Mouse (Mus musculus): ENCODE data around the gene Safb2. TPM values are rescaled to one million over a fixed set of nuclear protein-coding genes. Genes with fewer than 3 reads are reported as not detected.
A peak's percentile ranks its signal among the peaks of the same experiment; 100 is the strongest.

Gene Safb2
- polyA plus RNA-seq, 1 experiment: 99.5 TPM

DNA sequence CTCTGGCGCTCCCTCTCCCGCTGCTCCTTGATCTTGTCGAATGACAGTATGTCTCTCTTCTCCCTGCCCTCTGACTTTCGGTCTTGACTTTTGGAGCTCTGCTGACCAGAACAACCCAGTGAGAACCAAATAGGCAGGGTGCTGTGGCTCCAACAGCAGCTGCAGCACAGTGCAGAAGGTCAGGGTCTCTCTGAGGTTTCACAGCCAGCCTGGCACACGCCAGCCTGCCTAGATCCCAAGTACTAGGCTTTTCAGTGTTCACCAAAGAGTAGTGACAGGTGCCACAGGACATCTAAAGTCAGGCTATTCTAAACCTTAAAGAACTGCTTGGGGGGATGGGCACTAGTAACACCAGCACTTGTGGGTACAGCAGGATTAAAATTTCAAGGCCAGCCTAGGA, 17.5 kb downstream of the Safb2 start:
- 93% methylated on average over 5 of the region's 5 CpGs for WGBS
- Histone ChIP-seq H3K4me1 (ENCODE audit: control insufficient read depth, insufficient read depth, low read length) (no peaks in the 10 kb centered on the region), H3K4me3 (replicated peaks; ENCODE audit: extremely low read depth, low read depth, low read length) (no peak overlapping the region)
- no peak for DNase-seq
- no peak for TF ChIP-seq CTCF (IDR thresholded peaks at IDR 0.05; ENCODE audit: insufficient read depth, low read length)

DNA sequence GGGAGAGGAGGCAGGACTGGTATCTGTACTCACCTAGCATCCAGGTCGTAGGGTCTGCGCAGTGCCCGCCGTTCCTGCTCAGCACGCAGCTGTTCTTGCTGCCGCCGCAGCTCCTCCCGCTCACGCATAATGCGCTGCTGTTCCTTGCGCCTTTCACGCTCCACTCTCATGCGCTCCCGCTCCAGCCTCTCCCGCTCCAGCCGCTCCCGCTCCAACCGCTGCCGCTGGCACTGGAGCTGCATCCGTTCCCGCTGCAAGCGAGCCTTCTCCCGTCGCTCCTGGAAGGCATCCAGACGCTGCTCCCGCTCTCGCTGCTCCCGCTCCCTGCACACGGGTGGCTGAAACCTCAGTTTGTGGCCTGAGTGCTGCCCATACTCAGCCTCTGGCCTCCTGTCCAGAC, 18.1 kb downstream of the Safb2 start:
- TF ChIP-seq POLR2A (IDR thresholded peaks at IDR 0.05; ENCODE audit: borderline replicate concordance, extremely low read depth, low read depth, low read length) (no peak), CTCF (IDR thresholded peaks at IDR 0.05; ENCODE audit: insufficient read depth, low read length) (no peak)
- Histone ChIP-seq H3K4me3 (replicated peaks; ENCODE audit: extremely low read depth, low read depth, low read length) (no peak overlapping the region), H3K4me1 (ENCODE audit: control insufficient read depth, insufficient read depth, low read length) (no peaks in the 10 kb centered on the region)
- 90% methylated on average over 29 of the region's 29 CpGs for WGBS
- DNase-seq: no peak

DNA sequence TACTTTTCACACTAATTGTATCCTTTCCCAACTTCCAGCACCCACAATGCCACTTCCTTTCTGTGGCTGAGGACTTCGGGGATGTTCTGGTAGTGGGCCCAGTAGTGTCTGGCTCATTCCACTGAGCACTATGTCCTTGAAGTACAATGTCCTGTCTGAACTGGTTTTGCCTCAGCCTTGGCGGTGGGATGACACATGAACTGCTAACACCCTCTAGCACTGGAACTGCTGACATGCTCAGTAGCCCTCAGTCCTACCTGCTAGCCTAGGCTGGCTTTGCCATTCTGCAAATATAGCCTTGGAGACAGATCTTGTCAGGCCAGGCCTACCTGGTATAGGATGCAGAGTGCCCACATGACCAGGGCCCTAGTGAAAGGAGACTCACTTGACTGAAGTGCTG, 22.5 kb downstream of the Safb2 start:
- DNase-seq: no peak
- TF ChIP-seq POLR2A (IDR thresholded peaks at IDR 0.05; ENCODE audit: borderline replicate concordance, extremely low read depth, low read depth, low read length): no peak
- no peak for TF ChIP-seq CTCF (IDR thresholded peaks at IDR 0.05; ENCODE audit: insufficient read depth, low read length)
- Histone ChIP-seq H3K4me3 (replicated peaks; ENCODE audit: extremely low read depth, low read depth, low read length) (no peak overlapping the region), H3K4me1 (ENCODE audit: control insufficient read depth, insufficient read depth, low read length) (no peaks in the 10 kb centered on the region)
- WGBS: 74% methylated on average over 2 of the region's 2 CpGs

DNA sequence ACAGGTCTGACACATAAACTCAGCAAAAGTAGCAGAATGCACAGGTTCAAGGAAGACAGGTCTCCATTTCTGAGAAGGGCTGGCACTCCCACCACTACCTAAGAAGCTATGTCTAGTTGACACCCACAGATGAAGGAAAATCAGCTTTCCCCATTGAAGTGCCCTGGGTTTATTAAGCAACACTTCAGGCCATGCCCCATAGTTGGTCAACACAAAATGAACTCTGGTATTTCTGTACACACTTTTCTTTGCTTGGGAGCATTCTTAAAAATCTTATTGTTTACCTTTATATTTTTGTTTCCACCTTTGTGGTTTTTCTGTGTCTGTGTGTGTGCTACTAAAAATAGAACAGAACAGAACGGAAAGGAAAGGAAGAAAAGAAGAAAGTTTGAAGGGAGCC, 24.3 kb downstream of the Safb2 start:
- H3K4me1 ChIP-seq (ENCODE audit: control insufficient read depth, insufficient read depth, low read length): no peaks in the 10 kb centered on the region
- TF ChIP-seq POLR2A (IDR thresholded peaks at IDR 0.05; ENCODE audit: borderline replicate concordance, extremely low read depth, low read depth, low read length) (no peak), CTCF (IDR thresholded peaks at IDR 0.05; ENCODE audit: insufficient read depth, low read length) (no peak)
- 13% methylated on average over 1 of the region's 1 CpGs for WGBS
- DNase-seq: no peak
- no peak overlapping the region for H3K4me3 ChIP-seq (replicated peaks; ENCODE audit: extremely low read depth, low read depth, low read length)

DNA sequence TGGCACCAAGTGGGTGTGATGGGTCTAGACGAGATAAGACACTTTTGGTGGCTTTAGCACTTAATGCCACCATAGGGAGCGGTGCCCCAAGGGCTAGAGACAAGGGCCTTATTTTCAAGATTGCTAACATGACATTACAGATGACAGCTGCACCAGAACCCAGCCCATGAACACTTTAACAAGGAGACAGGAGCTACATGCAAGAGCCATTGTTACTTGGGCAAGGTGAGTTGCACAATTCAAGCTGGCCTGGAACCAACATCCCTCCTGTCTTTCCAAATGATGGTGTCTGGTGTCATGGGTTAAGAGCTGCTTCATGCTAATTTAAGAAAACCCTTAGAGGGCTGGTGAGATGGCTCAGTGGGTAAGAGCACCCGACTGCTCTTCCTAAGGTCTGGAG, 25.0 kb downstream of the Safb2 start:
- no peak for DNase-seq
- WGBS: 62% methylated on average over 3 of the region's 3 CpGs
- Histone ChIP-seq H3K4me3 (replicated peaks; ENCODE audit: extremely low read depth, low read depth, low read length) (no peak overlapping the region), H3K4me1 (ENCODE audit: control insufficient read depth, insufficient read depth, low read length) (no peaks in the 10 kb centered on the region)
- no peak for TF ChIP-seq CTCF (IDR thresholded peaks at IDR 0.05; ENCODE audit: insufficient read depth, low read length)
- no peak for TF ChIP-seq POLR2A (IDR thresholded peaks at IDR 0.05; ENCODE audit: borderline replicate concordance, extremely low read depth, low read depth, low read length)

DNA sequence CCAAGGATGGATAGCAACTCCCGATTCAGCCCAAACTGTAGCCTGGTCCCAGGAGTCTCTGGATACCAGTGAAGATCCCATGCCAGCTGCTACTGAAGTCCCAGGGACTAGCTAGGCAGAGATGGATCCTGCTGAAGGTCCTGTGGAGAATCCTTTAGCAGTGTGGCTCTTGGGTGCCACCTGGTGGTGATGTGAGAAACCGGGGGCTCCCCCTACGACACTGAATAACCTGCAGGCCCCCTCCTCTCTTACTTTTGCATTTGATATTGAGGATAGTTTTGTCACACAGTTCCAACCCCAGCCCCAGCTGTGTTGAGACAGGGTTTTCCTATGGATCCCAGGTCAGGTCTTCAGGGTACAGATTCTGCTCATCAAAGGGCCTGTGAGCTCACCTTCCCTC, 25.9 kb downstream of the Safb2 start:
- no peaks in the 10 kb centered on the region for H3K4me1 ChIP-seq (ENCODE audit: control insufficient read depth, insufficient read depth, low read length)
- WGBS: 15% methylated on average over 3 of the region's 3 CpGs
- DNase-seq: peak; percentile 55
- H3K4me3 ChIP-seq (replicated peaks; ENCODE audit: extremely low read depth, low read depth, low read length): no peak overlapping the region
- TF ChIP-seq POLR2A (IDR thresholded peaks at IDR 0.05; ENCODE audit: borderline replicate concordance, extremely low read depth, low read depth, low read length): no peak
- peak; percentile 75 for TF ChIP-seq CTCF (IDR thresholded peaks at IDR 0.05; ENCODE audit: insufficient read depth, low read length)

DNA sequence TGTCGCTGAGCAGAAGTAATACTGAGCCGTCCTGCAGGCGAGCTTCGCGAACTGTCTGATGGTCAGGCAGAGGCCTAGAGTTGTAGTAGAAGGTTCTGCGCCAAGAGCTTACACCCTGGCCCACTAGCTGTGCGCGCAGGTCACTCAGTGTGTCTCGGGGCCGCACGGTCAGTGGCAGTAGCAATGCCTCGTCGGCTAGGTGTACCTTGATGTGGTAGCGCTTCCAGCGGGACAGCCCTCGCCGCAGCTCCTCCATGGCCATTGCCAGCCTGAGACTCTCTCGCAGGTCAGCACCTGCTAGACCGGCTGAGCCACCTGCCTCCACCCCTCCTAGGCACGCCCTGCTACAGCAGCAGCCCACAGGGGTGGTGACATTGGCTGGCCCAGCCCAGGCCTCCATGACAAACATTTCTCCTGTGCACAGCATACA, 30.2 kb downstream of the Safb2 start, which contains the start of gene Gm20219:
Gm20219 (minus strand) TSS at position 266 of the 430 bp plus-strand sequence.
- WGBS: 65% methylated on average over 20 of the region's 20 CpGs
- DNase-seq: peak; percentile 67
- TF ChIP-seq CTCF (IDR thresholded peaks at IDR 0.05; ENCODE audit: insufficient read depth, low read length) (no peak), POLR2A (IDR thresholded peaks at IDR 0.05; ENCODE audit: borderline replicate concordance, extremely low read depth, low read depth, low read length) (peak; percentile 59; the same call in 1 of the 2 replicates)
- Histone ChIP-seq H3K4me1 (ENCODE audit: control insufficient read depth, insufficient read depth, low read length) (no peaks in the 10 kb centered on the region), H3K4me3 (replicated peaks; ENCODE audit: extremely low read depth, low read depth, low read length) (peak within 1 kb of the TSS; percentile 40)

DNA sequence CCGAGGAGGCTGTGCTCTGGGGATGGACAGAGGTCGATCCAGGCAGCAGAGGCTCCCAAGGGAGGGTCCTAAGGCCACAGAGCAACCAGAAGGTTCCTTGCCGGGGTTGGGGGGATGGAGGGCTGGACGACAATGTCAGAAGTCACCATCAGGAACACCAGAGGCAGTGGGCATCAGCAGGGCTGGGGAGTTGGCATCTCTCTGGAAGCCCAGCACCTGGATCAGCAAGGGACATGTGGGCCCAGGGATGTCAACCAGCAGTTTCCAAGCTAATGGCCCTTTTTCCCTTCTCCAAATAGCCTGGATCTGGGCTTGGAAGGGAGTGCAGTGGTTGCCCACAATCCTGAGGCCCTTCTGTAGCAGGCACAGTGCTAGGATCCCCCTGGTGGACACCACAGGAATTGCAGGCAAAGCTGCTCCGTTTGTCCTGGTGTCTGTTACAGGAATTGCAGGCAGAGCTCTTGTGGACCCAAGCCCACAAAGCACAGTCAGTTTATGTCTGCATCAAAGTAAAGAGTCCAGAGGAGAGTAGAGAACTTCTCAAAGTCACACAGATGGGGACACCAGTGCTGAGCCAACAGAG, 31.5 kb downstream of the Safb2 start:
- H3K4me1 ChIP-seq (ENCODE audit: control insufficient read depth, insufficient read depth, low read length): no peaks in the 10 kb centered on the region
- H3K4me3 ChIP-seq (replicated peaks; ENCODE audit: extremely low read depth, low read depth, low read length): no peak overlapping the region
- WGBS: 59% methylated on average over 5 of the region's 5 CpGs
- peak; percentile 72 for DNase-seq
- TF ChIP-seq POLR2A (IDR thresholded peaks at IDR 0.05; ENCODE audit: borderline replicate concordance, extremely low read depth, low read depth, low read length) (no peak), CTCF (IDR thresholded peaks at IDR 0.05; ENCODE audit: insufficient read depth, low read length) (peak; percentile 100)

DNA sequence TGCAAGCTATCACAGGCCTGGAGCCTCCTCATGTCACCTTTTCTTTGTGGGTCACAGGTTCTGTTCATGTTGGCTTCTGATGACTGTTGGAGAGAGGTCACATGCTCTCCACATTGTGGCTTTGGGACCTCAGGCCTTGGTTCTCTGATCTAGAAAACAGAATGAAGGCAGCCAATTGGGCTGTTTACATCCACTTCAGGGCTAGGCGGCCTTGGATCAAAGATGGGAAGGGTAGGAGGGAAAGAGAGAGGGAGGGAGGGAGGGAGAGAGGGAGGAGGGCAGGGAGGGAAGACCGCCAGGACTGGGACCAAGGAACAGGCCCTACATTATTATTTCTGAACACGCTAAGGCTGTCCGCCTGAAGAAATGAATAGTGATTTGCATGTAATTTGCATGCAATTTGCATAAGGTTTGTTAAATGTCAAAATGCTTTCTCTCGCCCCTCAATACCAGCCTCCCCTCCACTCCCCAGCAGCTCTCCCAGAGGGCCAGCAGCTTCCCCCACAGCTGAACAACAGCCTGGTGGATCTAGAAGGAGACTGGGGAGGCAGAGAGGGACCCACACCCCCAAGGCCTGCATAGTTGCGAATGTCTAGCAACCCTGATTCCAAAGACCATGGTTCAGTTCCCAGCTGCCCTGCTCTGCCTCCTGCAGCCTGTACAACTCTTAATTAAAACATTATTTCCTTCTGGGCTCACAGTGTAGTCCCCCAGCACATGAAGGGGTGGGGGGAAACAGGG, 32.4 kb downstream of the Safb2 start:
- DNase-seq: no peak
- no peak for TF ChIP-seq POLR2A (IDR thresholded peaks at IDR 0.05; ENCODE audit: borderline replicate concordance, extremely low read depth, low read depth, low read length)
- TF ChIP-seq CTCF (IDR thresholded peaks at IDR 0.05; ENCODE audit: insufficient read depth, low read length): no peak
- 76% methylated on average over 6 of the region's 6 CpGs for WGBS

More for the DNA sequence above, 32.4 kb downstream of the Safb2 start:
- H3K4me3 ChIP-seq (replicated peaks; ENCODE audit: extremely low read depth, low read depth, low read length): no peak overlapping the region
- no peaks in the 10 kb centered on the region for H3K4me1 ChIP-seq (ENCODE audit: control insufficient read depth, insufficient read depth, low read length)
